Mouse (Mus musculus): ENCODE measurements around the gene Flna. TPM values are rescaled to one million over a fixed set of nuclear protein-coding genes. Genes with fewer than 3 reads are reported as not detected.

The Flna gene
- polyA plus RNA-seq, 1 experiment from 2014 or later = 38.9 TPM

GRCm38 (mm10) chrX:74273422-74274322 lies 24.1 kb upstream of the Flna start:
- Histone ChIP-seq H3K4me2 (0 out of 2 replicates have a peak overlapping the region, but pooled peaks have one; percentile 4), H3K9ac (peak overlapping the region; percentile 36; the same call in 1 of the 2 replicates), H3K4me1 (replicated peaks) (peaks cover 22% of the 10 kb centered on the region), H3K27ac (peak overlapping the region; percentile 58), H3K36me3 (peaks cover 25% of the 10 kb centered on the region), H3K27me3 (no peaks in the 10 kb centered on the region), H3K4me3 (replicated peaks) (no peak overlapping the region), H3K9me3 (replicated peaks) (no peaks in the 10 kb centered on the region)
- ATAC-seq (ENCODE audit: low read depth) = no peak
- WGBS (ENCODE audit: insufficient replicate concordance) = 19% methylated on average over 10 of the region's 10 CpGs
- no peak for DNase-seq

DNA sequence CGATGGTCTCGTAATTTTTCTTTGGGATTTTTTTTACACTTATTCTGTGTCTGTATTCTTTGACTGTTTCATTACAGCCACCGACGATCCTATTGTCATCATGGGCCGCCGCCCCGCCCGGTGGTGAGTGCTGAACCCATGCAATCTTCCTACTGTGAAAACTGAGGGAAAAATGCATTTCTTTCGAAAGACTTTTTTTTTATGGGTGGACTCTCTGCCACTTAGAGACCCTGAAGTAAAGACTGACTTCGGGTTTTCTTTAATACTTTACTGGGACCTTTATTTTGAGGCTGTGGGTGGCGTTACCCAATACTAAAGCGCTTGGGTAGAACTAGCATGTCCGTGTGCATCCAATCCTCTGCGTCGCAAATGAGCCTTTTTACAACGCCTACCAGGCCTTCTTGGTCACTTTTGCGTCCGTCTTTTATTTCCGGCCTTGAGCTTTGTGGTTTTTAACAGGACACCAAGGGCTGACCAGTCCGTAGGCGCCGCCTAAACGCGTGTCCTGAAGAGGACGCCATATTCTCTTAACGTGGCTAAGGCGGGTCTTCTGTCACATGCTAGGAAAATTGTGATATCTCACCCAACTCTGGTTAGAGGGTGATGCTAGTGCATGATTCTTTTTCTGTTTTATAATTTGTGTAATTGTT lies 21.4 kb upstream of the Flna start:
- Histone ChIP-seq H3K9ac (peak overlapping the region; percentile 81), H3K27ac (peak overlapping the region; percentile 84), H3K4me1 (replicated peaks) (peaks cover 17% of the 10 kb centered on the region), H3K4me3 (replicated peaks) (peak overlapping the region; percentile 70), H3K27me3 (no peaks in the 10 kb centered on the region), H3K4me2 (peak overlapping the region; percentile 67), H3K9me3 (replicated peaks) (no peaks in the 10 kb centered on the region), H3K36me3 (peaks cover 16% of the 10 kb centered on the region)
- WGBS (ENCODE audit: insufficient replicate concordance) = 11% methylated on average over 27 of the region's 27 CpGs
- ATAC-seq (ENCODE audit: low read depth) (no peak), DNase-seq (no peak)

- 13% methylated on average over 42 of the region's 42 CpGs for WGBS (ENCODE audit: insufficient replicate concordance)
- Histone ChIP-seq H3K9ac (peak within 1 kb of the TSS; percentile 81), H3K4me3 (replicated peaks) (peak within 1 kb of the TSS; percentile 70), H3K4me1 (replicated peaks) (peaks cover 17% of the 10 kb centered on the region), H3K27ac (peak within 1 kb of the TSS; percentile 86), H3K4me2 (peak within 1 kb of the TSS; percentile 71), H3K36me3 (peaks cover 16% of the 10 kb centered on the region), H3K27me3 (no peaks in the 10 kb centered on the region), H3K9me3 (replicated peaks) (no peaks in the 10 kb centered on the region)
- peak; percentile 90 for DNase-seq
- ATAC-seq (ENCODE audit: low read depth) = peak; percentile 92
These were observed 20.7 kb upstream of the Flna start, which contains the start of gene Rpl10 for GRCm38 (mm10) chrX:74270062-74270901. Rpl10 (plus strand) TSS chrX:74270812.

GRCm38 (mm10) chrX:74269736-74270061 lies 20.1 kb upstream of the Flna start:
- H3K27ac ChIP-seq = peak overlapping the region; percentile 86
- 24% methylated on average over 3 of the region's 3 CpGs for WGBS (ENCODE audit: insufficient replicate concordance)
- H3K4me3 ChIP-seq (replicated peaks) = peak overlapping the region; percentile 70
- DNase-seq (no peak), ATAC-seq (ENCODE audit: low read depth) (peak; percentile 8)
- H3K36me3 ChIP-seq = peaks cover 16% of the 10 kb centered on the region
- peak overlapping the region; percentile 69 for H3K9ac ChIP-seq
- peaks cover 17% of the 10 kb centered on the region for H3K4me1 ChIP-seq (replicated peaks)
- H3K9me3 ChIP-seq (replicated peaks) = no peaks in the 10 kb centered on the region
- H3K27me3 ChIP-seq = no peaks in the 10 kb centered on the region
- H3K4me2 ChIP-seq = peak overlapping the region; percentile 71

GRCm38 (mm10) chrX:74257746-74258145 lies 8.1 kb upstream of the Flna start:
- Histone ChIP-seq H3K4me3 (replicated peaks) (no peak overlapping the region), H3K9me3 (replicated peaks) (no peaks in the 10 kb centered on the region), H3K27ac (no peak overlapping the region), H3K4me2 (no peak overlapping the region), H3K27me3 (no peaks in the 10 kb centered on the region), H3K9ac (no peak overlapping the region), H3K36me3 (peaks cover 22% of the 10 kb centered on the region), H3K4me1 (replicated peaks) (peaks cover 8% of the 10 kb centered on the region)
- DNase-seq = no peak
- 57% methylated on average over 3 of the region's 3 CpGs for WGBS (ENCODE audit: insufficient replicate concordance)
- no peak for ATAC-seq (ENCODE audit: low read depth)

DNA sequence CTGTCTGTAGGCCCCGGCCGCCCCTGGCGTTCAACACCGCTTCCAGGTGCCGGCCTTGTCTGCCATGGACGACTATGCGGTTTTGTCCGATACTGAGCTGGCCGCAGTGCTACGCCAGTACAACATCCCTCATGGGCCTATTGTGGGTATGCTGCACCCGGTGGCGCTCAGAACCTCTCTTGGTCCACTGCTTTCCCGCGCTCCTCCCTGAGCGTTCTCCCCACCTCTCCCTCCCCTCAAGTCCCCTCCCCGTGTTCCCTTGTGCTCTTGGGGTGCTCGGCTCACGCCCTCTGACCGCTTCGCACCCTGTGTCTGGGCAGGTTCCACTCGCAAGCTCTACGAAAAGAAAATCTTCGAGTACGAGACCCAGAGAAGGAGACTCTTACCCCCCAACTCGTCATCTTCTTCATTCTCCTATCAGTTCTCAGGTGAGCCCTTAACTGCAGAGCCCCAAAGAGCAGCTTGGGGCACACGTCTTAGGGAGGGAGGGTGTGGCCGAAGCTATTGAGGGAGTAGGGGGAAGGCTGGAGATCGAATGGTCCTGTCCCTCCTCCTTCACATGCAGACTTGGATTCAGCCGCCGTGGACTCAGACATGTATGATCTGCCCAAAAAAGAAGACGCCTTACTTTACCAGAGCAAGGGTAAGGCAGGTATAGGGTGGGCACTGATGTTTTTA lies 5.4 kb upstream of the Flna start:
- H3K27me3 ChIP-seq = 0 out of 2 replicates have a peak, but pooled peaks cover 1% of the 10 kb centered on the region
- peaks cover 8% of the 10 kb centered on the region for H3K4me1 ChIP-seq (replicated peaks)
- H3K4me3 ChIP-seq (replicated peaks) = peak overlapping the region; percentile 71
- H3K4me2 ChIP-seq = peak overlapping the region; percentile 82
- H3K9ac ChIP-seq = peak overlapping the region; percentile 81
- WGBS (ENCODE audit: insufficient replicate concordance) = 18% methylated on average over 31 of the region's 31 CpGs
- no peaks in the 10 kb centered on the region for H3K9me3 ChIP-seq (replicated peaks)
- peak overlapping the region; percentile 87 for H3K27ac ChIP-seq
- ATAC-seq (ENCODE audit: low read depth) = peak; percentile 63
- no peak for DNase-seq
- H3K36me3 ChIP-seq = peaks cover 22% of the 10 kb centered on the region

GRCm38 (mm10) chrX:74254153-74254887 lies 4.7 kb upstream of the Flna start, which contains the start of gene Emd:
Emd (plus strand) TSS chrX:74254687.
- Histone ChIP-seq H3K4me2 (peak within 1 kb of the TSS; percentile 82), H3K9ac (peak within 1 kb of the TSS; percentile 81), H3K9me3 (replicated peaks) (no peaks in the 10 kb centered on the region), H3K4me1 (replicated peaks) (peaks cover 8% of the 10 kb centered on the region), H3K4me3 (replicated peaks) (peak within 1 kb of the TSS; percentile 71), H3K27ac (peak within 1 kb of the TSS; percentile 87), H3K27me3 (peaks cover 7% of the 10 kb centered on the region), H3K36me3 (peaks cover 22% of the 10 kb centered on the region)
- WGBS (ENCODE audit: insufficient replicate concordance) = 24% methylated on average over 39 of the region's 39 CpGs
- ATAC-seq (ENCODE audit: low read depth) (peak; percentile 97), DNase-seq (peak; percentile 86)

DNA sequence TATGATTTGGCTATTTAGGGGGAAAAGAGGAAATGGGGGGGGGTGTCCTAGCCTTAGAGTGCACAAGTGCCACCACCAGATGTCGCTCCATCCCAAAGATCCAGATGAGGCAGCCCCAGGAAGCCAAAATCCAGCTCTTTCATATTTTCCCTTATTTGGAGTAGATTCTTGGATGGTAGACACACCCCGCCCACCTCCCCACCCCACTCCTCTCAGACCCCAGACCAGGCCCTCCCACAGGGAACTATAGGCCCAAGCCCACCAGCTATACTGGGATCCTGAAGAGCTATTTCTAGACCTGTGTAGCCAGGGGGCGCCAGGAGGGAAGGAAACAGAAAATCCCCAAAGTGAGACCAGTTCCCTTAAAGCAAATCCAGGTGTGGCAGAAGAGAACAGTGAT lies 969 bp downstream of the Flna start:
- H3K4me1 ChIP-seq (replicated peaks) = peaks cover 29% of the 10 kb centered on the region
- H3K9me3 ChIP-seq (replicated peaks) = no peaks in the 10 kb centered on the region
- no peak overlapping the region for H3K27ac ChIP-seq
- peak overlapping the region; percentile 67 for H3K4me2 ChIP-seq
- H3K27me3 ChIP-seq = peaks cover 7% of the 10 kb centered on the region
- no peaks in the 10 kb centered on the region for H3K36me3 ChIP-seq
- 9% methylated on average over 3 of the region's 3 CpGs for WGBS (ENCODE audit: insufficient replicate concordance)
- DNase-seq (peak; percentile 19), ATAC-seq (ENCODE audit: low read depth) (no peak)
- H3K9ac ChIP-seq = no peak overlapping the region
- H3K4me3 ChIP-seq (replicated peaks) = 0 out of 2 replicates have a peak overlapping the region, but pooled peaks have one; percentile 50

- Histone ChIP-seq H3K27me3 (peaks cover 7% of the 10 kb centered on the region), H3K4me1 (replicated peaks) (peaks cover 36% of the 10 kb centered on the region), H3K27ac (peak overlapping the region; percentile 39; the same call in 1 of the 2 replicates), H3K4me3 (replicated peaks) (peak overlapping the region; percentile 61), H3K9me3 (replicated peaks) (no peaks in the 10 kb centered on the region), H3K36me3 (peaks cover 13% of the 10 kb centered on the region; the same call in 1 of the 2 replicates), H3K4me2 (peak overlapping the region; percentile 83), H3K9ac (peak overlapping the region; percentile 72)
- DNase-seq (peak; percentile 14), ATAC-seq (ENCODE audit: low read depth) (peak; percentile 21)
- 16% methylated on average over 15 of the region's 15 CpGs for WGBS (ENCODE audit: insufficient replicate concordance)
These were observed 2.9 kb downstream of the Flna start for GRCm38 (mm10) chrX:74246693-74247092.

DNA sequence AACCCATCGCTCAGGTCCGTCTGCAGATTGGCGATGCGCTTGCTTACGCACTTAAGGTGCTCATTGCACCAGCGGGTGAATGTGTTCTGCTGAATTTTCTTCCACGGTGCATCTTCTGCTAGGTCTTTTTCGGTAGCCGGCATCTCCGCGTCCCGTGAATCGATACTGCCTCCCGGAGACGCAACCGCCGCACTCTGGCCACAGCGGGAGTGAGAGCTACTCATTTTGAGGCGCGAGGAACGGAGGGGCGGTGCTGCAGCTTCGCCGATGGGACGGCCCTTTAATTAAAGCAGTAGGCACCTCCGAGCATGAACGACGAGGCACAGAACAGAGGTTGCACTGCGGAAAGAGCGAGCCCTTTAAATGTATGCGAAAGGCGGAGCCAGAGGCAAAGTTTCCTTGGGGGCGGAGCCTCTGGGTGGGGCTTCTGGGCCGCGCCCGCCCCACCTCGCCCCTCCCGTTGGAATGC lies 3.4 kb downstream of the Flna start:
- ATAC-seq (ENCODE audit: low read depth) = peak; percentile 83
- WGBS (ENCODE audit: insufficient replicate concordance) = 17% methylated on average over 38 of the region's 38 CpGs
- Histone ChIP-seq H3K4me1 (replicated peaks) (peaks cover 36% of the 10 kb centered on the region), H3K27ac (peak overlapping the region; percentile 61), H3K27me3 (peaks cover 7% of the 10 kb centered on the region), H3K36me3 (peaks cover 16% of the 10 kb centered on the region; the same call in 1 of the 2 replicates), H3K9ac (peak overlapping the region; percentile 72), H3K9me3 (replicated peaks) (no peaks in the 10 kb centered on the region), H3K4me2 (peak overlapping the region; percentile 83), H3K4me3 (replicated peaks) (peak overlapping the region; percentile 61)
- peak; percentile 76 for DNase-seq
